Mouse (Mus musculus) heart, postnatal 0 days (tissue): ENCODE results near the gene Tpk1.

Source experiments
- CTCF ChIP-seq: IDR thresholded peaks from 2 replicates; pipeline ENCODE4 v1.5.1; 2016; ENCODE audit warnings: antibody characterized with exemption, control low read depth, low read depth
- EP300 ChIP-seq: IDR thresholded peaks from 2 replicates; pipeline ENCODE4 v1.6.1; 2016; ENCODE audit warnings: antibody characterized with exemption, low read depth

GRCm38 (mm10) chr6:43645674-43646073 is 20.4 kb downstream of the Tpk1 start:
- no peak for TF ChIP-seq CTCF
- no peak for TF ChIP-seq EP300
